Mouse (Mus musculus) mouse embryonic stem cell (cell line): ENCODE measurements around the gene Fiz1.
"Not testable (repeated sequence)": the region's sequence is repeated elsewhere in the genome, so short reads cannot be mapped to it uniquely, and the experiment has no call there.

Experiments used
- in situ Hi-C, 2 experiments: fragments of 300-500 bp; cut with MboI; formaldehyde crosslinking; loops; 1 replicate in 1 of 2; 3 replicates in 1 of 2; pipeline ENCODE4 v1.14.3; 2019 to 2020; ENCODE audit warnings: low sequenced_read_pairs in 2 of 2, low pct_unique_long_range_greater_than_20kb in 1 of 2, mixed read lengths in 1 of 2; ENCODE audit not compliant: unreplicated experiment in 1 of 2

The Fiz1 gene

GRCm38 (mm10) chr7:5016057-5016456 is 1.6 kb upstream of the Fiz1 start:
- in situ Hi-C loops: no loop called here

GRCm38 (mm10) chr7:5015118-5016001 is 863 bp upstream of the Fiz1 start, which contains the start of gene Gm44973:
Gene Gm44973 (plus strand): TSS chr7:5015496.
- in situ Hi-C loops: no loop called here

GRCm38 (mm10) chr7:5012681-5013513 is 1.6 kb downstream of the Fiz1 start:
- in situ Hi-C loops: no loop called here

- in situ Hi-C loops: no loop called here
Observed at GRCm38 (mm10) chr7:5008229-5008628, 6.3 kb downstream of the Fiz1 start.

GRCm38 (mm10) chr7:5002876-5003275 is 11.6 kb downstream of the Fiz1 start:
- in situ Hi-C loops: not testable (repeated sequence)

- in situ Hi-C loops: no loop called here
Observed at GRCm38 (mm10) chr7:4999876-5000275, 14.6 kb downstream of the Fiz1 start.

- in situ Hi-C loops: no loop called here
Observed at GRCm38 (mm10) chr7:4996934-4997333, 17.6 kb downstream of the Fiz1 start.

GRCm38 (mm10) chr7:4996003-4996895 is 18.2 kb downstream of the Fiz1 start, which contains the start of gene Zfp579:
Gene Zfp579 (minus strand): TSS chr7:4996158.
- in situ Hi-C loops: no loop called here

GRCm38 (mm10) chr7:4995268-4996002 is 19.1 kb downstream of the Fiz1 start:
- in situ Hi-C loops: no loop called here

GRCm38 (mm10) chr7:4993999-4994788 is 20.3 kb downstream of the Fiz1 start:
- in situ Hi-C loops: no loop called here

- in situ Hi-C loops: no loop called here
Observed at GRCm38 (mm10) chr7:4993347-4993998, 21.0 kb downstream of the Fiz1 start.

- in situ Hi-C loops: no loop called here
Observed at GRCm38 (mm10) chr7:4988250-4988649, 26.2 kb downstream of the Fiz1 start.

GRCm38 (mm10) chr7:4976832-4977231 is 37.7 kb downstream of the Fiz1 start:
- in situ Hi-C loops: loop anchor here in 1 of 2 experiments (5.0 kb wide), 1 partner anchor 35 kb away; no protein-coding TSS in a partner anchor

GRCm38 (mm10) chr7:4975455-4975854 is 39.0 kb downstream of the Fiz1 start:
- in situ Hi-C loops: loop anchor here in 1 of 2 experiments (5.0 kb wide), 1 partner anchor 33 kb away; no protein-coding TSS in a partner anchor

- in situ Hi-C loops: no loop called here
Observed at GRCm38 (mm10) chr7:4972321-4973047, 42.0 kb downstream of the Fiz1 start.

GRCm38 (mm10) chr7:4971710-4972109 is 42.8 kb downstream of the Fiz1 start:
- in situ Hi-C loops: no loop called here
